Mouse (Mus musculus): ENCODE data around the gene Got2. TPM values are rescaled to one million over a fixed set of nuclear protein-coding genes. Genes with fewer than 3 reads are reported as not detected.

Got2 gene
- polyA plus RNA-seq (2015; fragmentation: Nextera tagmentation; extraction: Ambion mirVana): 199 and 242 TPM in 2 replicates

DNA sequence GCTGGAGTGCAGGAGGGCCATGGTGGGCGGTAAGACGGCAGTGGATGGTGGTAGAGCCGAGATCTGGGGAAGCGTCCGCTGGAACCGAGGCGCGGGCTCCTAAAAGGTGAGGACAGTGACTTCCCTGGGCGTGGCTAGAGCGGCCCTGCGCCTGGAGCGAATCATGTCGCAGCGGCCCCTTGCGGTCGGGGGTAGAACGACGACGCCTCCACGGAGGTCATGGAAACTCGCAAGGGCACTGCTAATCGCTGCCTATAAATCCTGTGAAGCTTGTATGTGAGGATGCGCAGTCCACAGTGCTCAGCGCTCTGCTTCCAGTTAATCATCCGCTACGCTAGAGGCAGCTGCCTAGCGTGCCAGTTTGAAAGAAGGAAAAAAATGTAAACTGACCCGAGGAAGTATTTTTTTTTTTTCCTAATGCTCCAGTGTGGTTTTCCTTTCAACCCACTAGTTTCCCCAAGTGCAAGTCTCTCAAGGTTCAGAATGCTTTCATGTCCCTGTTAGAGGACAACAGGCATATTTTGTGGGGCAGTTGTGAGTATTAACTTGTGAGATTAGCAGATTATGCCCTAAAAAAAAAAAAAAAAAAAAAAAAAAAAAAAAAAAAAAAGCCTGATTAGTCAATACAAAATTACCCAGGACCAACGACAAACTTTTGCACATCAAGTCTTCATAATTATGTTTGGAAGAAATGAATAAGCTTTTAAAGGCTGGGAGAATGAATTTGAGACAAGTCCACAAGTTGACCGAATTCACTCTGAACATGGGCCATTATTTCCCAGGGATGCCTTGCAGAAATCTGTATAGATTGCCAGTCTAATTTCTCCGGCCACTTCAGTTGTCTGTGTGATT is at the start of gene Got2:
Gene Got2, minus strand, starts transcription at position 263 of the 852 bp plus-strand sequence.
- H3K4me3 ChIP-seq (replicated peaks): peak within 1 kb of the TSS; percentile 92
- DNase-seq: peak; percentile 87
- H3K9me3 ChIP-seq (replicated peaks): no peaks in the 10 kb centered on the region
- H3K27ac ChIP-seq: peak within 1 kb of the TSS; percentile 68
- peaks cover 38% of the 10 kb centered on the region for H3K4me1 ChIP-seq (replicated peaks)
- H3K27me3 ChIP-seq: no peaks in the 10 kb centered on the region
- peak; percentile 82 for ATAC-seq (ENCODE audit: low read depth)
- H3K36me3 ChIP-seq: no peaks in the 10 kb centered on the region
- peak within 1 kb of the TSS; percentile 86 for H3K9ac ChIP-seq
- peak within 1 kb of the TSS; percentile 97 for H3K4me2 ChIP-seq
- WGBS (ENCODE audit: insufficient replicate concordance): 5% methylated on average over 31 of the region's 31 CpGs

GRCm38 (mm10) chr8:95932841-95933240 is 44.5 kb upstream of the Got2 start:
- Histone ChIP-seq H3K27ac (no peak overlapping the region), H3K4me1 (replicated peaks) (no peaks in the 10 kb centered on the region), H3K4me2 (no peak overlapping the region), H3K4me3 (replicated peaks) (no peak overlapping the region), H3K27me3 (no peaks in the 10 kb centered on the region), H3K9me3 (replicated peaks) (no peaks in the 10 kb centered on the region), H3K36me3 (no peaks in the 10 kb centered on the region), H3K9ac (no peak overlapping the region)
- WGBS (ENCODE audit: insufficient replicate concordance): 72% methylated on average over 5 of the region's 5 CpGs
- ATAC-seq (ENCODE audit: low read depth): no peak
- DNase-seq: no peak

GRCm38 (mm10) chr8:95929821-95930220 is 41.5 kb upstream of the Got2 start:
- Histone ChIP-seq H3K36me3 (no peaks in the 10 kb centered on the region), H3K4me1 (replicated peaks) (no peaks in the 10 kb centered on the region), H3K4me2 (no peak overlapping the region), H3K9ac (no peak overlapping the region), H3K4me3 (replicated peaks) (no peak overlapping the region), H3K27ac (no peak overlapping the region), H3K9me3 (replicated peaks) (no peaks in the 10 kb centered on the region), H3K27me3 (no peaks in the 10 kb centered on the region)
- DNase-seq (no peak), ATAC-seq (ENCODE audit: low read depth) (no peak)
- 56% methylated on average over 4 of the region's 4 CpGs for WGBS (ENCODE audit: insufficient replicate concordance)

DNA sequence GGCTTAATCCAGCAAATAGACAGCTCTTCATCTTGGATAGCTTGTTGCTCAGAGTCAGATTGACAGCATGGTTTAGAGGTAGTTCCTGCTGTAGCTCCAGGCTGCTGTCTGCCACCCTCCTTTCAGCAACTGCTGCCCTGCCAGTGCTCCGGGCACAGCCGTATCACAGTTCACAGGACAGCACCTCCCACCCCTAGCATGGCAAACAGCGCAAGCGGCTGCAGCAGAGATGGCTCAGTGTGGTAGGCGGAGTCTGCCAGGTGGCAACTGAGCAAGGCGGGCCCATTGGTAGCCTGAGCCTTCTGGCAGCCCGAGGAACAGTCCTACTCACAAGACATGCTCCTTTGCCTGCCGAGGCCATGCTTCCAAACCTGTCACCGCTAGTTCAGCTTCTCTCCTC is 27.8 kb upstream of the Got2 start:
- Histone ChIP-seq H3K9ac (no peak overlapping the region), H3K27ac (no peak overlapping the region), H3K4me2 (peak overlapping the region; percentile 51), H3K9me3 (replicated peaks) (no peaks in the 10 kb centered on the region), H3K36me3 (no peaks in the 10 kb centered on the region), H3K4me3 (replicated peaks) (peak overlapping the region; percentile 12; the same call in 1 of the 2 replicates), H3K27me3 (no peaks in the 10 kb centered on the region; the same call in 1 of the 2 replicates), H3K4me1 (replicated peaks) (0 out of 2 replicates have a peak, but pooled peaks cover 3% of the 10 kb centered on the region)
- no peak for DNase-seq
- 7% methylated on average over 9 of the region's 9 CpGs for WGBS (ENCODE audit: insufficient replicate concordance)
- peak; percentile 65 for ATAC-seq (ENCODE audit: low read depth)

DNA sequence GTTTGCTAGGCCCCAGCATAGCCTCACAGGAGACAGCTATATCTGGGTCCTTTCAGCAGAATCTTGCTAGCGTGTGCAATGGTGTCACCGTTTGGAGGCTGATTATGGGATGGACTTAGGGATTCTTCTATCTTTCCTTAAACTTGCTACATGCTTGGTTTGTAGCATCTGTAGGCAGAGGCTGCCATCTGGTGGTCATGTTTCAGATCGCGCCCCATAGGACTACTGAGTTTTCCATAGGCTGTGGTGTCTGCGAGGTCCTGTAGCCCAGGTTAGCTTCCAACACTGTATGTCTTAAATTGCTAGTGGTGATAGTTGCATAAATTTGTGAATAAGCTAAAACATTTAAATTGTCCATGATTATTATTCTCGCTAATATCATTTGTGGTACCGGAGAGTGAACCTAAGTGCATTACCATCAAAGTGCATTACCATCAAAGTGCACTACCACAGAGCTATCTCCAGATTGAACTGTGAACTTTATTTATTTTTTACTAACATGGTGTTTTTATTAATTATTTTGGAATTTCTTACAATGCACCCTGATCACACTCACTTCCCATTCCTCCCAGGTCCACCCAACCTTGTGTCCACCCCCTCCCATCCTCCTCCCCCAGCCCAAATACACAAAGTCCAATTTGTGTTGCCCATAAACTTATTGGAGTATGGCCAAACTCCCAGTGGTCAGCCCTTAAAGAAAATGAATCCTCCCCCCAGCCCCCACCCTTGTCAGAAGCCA is 26.7 kb upstream of the Got2 start:
- no peaks in the 10 kb centered on the region for H3K36me3 ChIP-seq
- ATAC-seq (ENCODE audit: low read depth): 0 out of 2 replicates have a peak, but pooled peaks have one; percentile 54
- H3K9ac ChIP-seq: no peak overlapping the region
- no peak overlapping the region for H3K4me3 ChIP-seq (replicated peaks)
- no peaks in the 10 kb centered on the region for H3K9me3 ChIP-seq (replicated peaks)
- WGBS (ENCODE audit: insufficient replicate concordance): 7% methylated on average over 7 of the region's 7 CpGs
- 0 out of 2 replicates have a peak, but pooled peaks cover 3% of the 10 kb centered on the region for H3K4me1 ChIP-seq (replicated peaks)
- H3K27me3 ChIP-seq: no peaks in the 10 kb centered on the region; the same call in 1 of the 2 replicates
- DNase-seq: peak; percentile 27
- no peak overlapping the region for H3K4me2 ChIP-seq
- H3K27ac ChIP-seq: no peak overlapping the region

DNA sequence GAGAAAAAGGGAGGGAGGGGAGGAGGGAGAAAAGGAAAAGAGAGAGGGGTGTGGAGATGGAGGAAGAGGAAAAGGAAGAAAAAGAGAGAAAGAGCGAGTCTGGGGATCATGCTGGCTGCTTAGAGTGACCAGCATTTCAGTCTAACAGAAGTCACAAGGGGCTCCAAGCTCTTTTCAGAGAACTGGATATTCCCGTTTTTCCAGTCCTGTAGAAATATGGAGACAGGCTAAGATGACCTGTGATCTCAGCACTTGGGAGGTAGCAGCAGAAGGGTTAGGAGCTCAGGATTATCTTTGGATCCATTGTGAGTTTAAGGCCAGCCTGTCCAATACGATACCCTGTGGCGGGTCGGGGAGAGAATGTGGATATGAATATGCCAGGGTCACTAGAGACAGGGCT is 22.9 kb upstream of the Got2 start:
- ATAC-seq (ENCODE audit: low read depth) (no peak), DNase-seq (no peak)
- Histone ChIP-seq H3K36me3 (no peaks in the 10 kb centered on the region), H3K9me3 (replicated peaks) (no peaks in the 10 kb centered on the region), H3K4me3 (replicated peaks) (no peak overlapping the region), H3K27me3 (no peaks in the 10 kb centered on the region; the same call in 1 of the 2 replicates), H3K27ac (no peak overlapping the region), H3K9ac (no peak overlapping the region), H3K4me2 (no peak overlapping the region), H3K4me1 (replicated peaks) (0 out of 2 replicates have a peak, but pooled peaks cover 2% of the 10 kb centered on the region)
- 56% methylated on average over 5 of the region's 5 CpGs for WGBS (ENCODE audit: insufficient replicate concordance)

- Histone ChIP-seq H3K4me3 (replicated peaks) (no peak overlapping the region), H3K27me3 (no peaks in the 10 kb centered on the region), H3K27ac (no peak overlapping the region), H3K36me3 (no peaks in the 10 kb centered on the region), H3K9ac (no peak overlapping the region), H3K9me3 (replicated peaks) (no peaks in the 10 kb centered on the region), H3K4me2 (no peak overlapping the region), H3K4me1 (replicated peaks) (no peaks in the 10 kb centered on the region)
- 78% methylated on average over 11 of the region's 11 CpGs for WGBS (ENCODE audit: insufficient replicate concordance)
- DNase-seq (no peak), ATAC-seq (ENCODE audit: low read depth) (no peak)
Measured at GRCm38 (mm10) chr8:95907885-95908284, 19.5 kb upstream of the Got2 start.

DNA sequence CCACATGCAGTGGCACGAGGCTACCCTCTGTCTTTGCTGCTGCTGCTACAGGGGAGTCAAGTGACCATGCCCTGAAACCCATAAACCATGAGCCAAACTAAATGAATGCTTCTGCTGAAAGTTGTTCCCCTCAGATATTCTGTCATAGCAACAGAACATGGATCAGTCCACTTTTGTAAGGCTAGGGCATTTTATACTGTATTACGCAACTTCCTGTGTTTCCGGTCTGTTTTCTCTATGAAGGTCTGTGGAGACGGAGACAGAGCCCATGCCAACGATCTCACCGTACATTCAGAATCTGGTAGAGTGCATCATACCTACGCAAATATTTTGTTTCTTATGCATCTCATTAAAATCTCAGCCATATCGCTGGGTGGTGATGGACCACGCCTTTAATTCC is 18.4 kb upstream of the Got2 start:
- H3K9ac ChIP-seq: no peak overlapping the region
- no peaks in the 10 kb centered on the region for H3K4me1 ChIP-seq (replicated peaks)
- H3K36me3 ChIP-seq: no peaks in the 10 kb centered on the region
- H3K27me3 ChIP-seq: no peaks in the 10 kb centered on the region
- DNase-seq (no peak), ATAC-seq (ENCODE audit: low read depth) (no peak)
- H3K27ac ChIP-seq: no peak overlapping the region
- H3K4me2 ChIP-seq: no peak overlapping the region
- H3K4me3 ChIP-seq (replicated peaks): no peak overlapping the region
- WGBS (ENCODE audit: insufficient replicate concordance): 49% methylated on average over 9 of the region's 9 CpGs
- no peaks in the 10 kb centered on the region for H3K9me3 ChIP-seq (replicated peaks)

- H3K9me3 ChIP-seq (replicated peaks): no peaks in the 10 kb centered on the region
- H3K4me1 ChIP-seq (replicated peaks): no peaks in the 10 kb centered on the region
- no peak overlapping the region for H3K27ac ChIP-seq
- DNase-seq: no peak
- H3K27me3 ChIP-seq: no peaks in the 10 kb centered on the region
- WGBS (ENCODE audit: insufficient replicate concordance): 44% methylated on average over 7 of the region's 7 CpGs
- ATAC-seq (ENCODE audit: low read depth): no peak
- H3K36me3 ChIP-seq: no peaks in the 10 kb centered on the region
- H3K4me3 ChIP-seq (replicated peaks): no peak overlapping the region
- H3K9ac ChIP-seq: no peak overlapping the region
- no peak overlapping the region for H3K4me2 ChIP-seq
Measured at GRCm38 (mm10) chr8:95901864-95902263, 13.5 kb upstream of the Got2 start.

DNA sequence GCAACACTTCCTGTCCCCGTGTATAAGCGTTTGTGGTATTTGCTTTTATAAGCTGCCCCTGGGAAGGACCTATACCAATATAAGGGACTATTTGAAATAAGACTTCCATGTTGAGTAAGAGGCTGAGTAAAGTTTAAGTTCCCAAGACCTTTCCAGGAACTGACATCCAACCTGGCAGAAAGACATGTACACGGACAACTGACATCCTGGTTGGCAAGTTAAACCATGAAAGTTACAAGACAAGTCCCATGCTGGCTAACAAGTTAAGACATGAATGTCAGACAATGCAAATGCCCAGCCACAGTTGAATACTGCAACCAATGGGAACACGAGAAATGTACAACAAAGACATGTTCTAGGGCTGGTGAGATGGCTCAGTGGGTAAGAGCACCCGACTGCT is 5.4 kb upstream of the Got2 start:
- Histone ChIP-seq H3K4me2 (no peak overlapping the region), H3K4me3 (replicated peaks) (no peak overlapping the region), H3K36me3 (no peaks in the 10 kb centered on the region), H3K4me1 (replicated peaks) (no peaks in the 10 kb centered on the region), H3K27me3 (no peaks in the 10 kb centered on the region), H3K9ac (no peak overlapping the region), H3K27ac (no peak overlapping the region), H3K9me3 (replicated peaks) (no peaks in the 10 kb centered on the region)
- ATAC-seq (ENCODE audit: low read depth) (no peak), DNase-seq (no peak)
- WGBS (ENCODE audit: insufficient replicate concordance): 66% methylated on average over 5 of the region's 5 CpGs

DNA sequence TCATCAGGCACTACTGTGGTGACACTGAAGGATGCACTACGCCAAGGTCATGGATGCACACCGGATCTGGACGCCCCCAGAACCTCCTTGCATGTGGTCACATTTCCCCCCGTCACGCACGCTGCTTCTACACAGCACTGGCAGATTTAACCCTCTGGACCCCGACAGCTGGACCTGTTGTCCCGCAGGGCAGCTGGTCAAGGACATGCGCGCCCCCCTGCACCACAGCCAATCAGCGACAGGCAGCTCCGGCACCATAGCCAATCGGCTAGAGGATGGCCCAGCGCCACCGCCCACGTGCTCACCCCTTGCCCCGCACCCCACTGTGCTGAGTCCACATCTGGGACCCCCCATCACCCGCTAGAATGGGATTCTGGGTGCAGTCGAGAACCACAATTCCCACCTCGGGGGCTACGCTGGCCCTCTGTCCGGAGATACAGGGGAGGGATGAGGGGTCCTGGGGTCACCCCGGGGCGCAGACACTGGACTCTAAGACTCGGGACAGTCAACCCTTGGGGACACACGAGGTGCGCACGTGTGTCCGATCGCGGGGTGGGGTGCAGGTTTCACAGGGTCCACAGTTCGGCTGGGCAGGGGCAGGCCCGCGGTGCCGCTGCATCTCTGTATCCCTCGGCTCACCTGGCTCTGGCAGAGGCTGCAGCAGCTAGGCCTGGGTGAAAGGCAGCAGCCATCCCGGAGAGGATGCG is 616 bp downstream of the Got2 start:
- H3K4me3 ChIP-seq (replicated peaks): peak overlapping the region; percentile 92
- H3K4me2 ChIP-seq: peak overlapping the region; percentile 97

More for the DNA sequence above, 616 bp downstream of the Got2 start:
- H3K9ac ChIP-seq: peak overlapping the region; percentile 86
- peak overlapping the region; percentile 68 for H3K27ac ChIP-seq
- ATAC-seq (ENCODE audit: low read depth) (peak; percentile 85), DNase-seq (peak; percentile 69)
- H3K36me3 ChIP-seq: no peaks in the 10 kb centered on the region
- peaks cover 42% of the 10 kb centered on the region for H3K4me1 ChIP-seq (replicated peaks)
- H3K27me3 ChIP-seq: no peaks in the 10 kb centered on the region
- no peaks in the 10 kb centered on the region for H3K9me3 ChIP-seq (replicated peaks)
- WGBS (ENCODE audit: insufficient replicate concordance): under 1% methylated on average over 38 of the region's 38 CpGs
